Mouse (Mus musculus): ENCODE measurements around the gene Pfkfb4. TPM values are rescaled to one million over a fixed set of nuclear protein-coding genes. Genes with fewer than 3 reads are reported as not detected.

Pfkfb4 gene
- polyA plus RNA-seq, 1 experiment from 2014 or later: 7.4 TPM

DNA sequence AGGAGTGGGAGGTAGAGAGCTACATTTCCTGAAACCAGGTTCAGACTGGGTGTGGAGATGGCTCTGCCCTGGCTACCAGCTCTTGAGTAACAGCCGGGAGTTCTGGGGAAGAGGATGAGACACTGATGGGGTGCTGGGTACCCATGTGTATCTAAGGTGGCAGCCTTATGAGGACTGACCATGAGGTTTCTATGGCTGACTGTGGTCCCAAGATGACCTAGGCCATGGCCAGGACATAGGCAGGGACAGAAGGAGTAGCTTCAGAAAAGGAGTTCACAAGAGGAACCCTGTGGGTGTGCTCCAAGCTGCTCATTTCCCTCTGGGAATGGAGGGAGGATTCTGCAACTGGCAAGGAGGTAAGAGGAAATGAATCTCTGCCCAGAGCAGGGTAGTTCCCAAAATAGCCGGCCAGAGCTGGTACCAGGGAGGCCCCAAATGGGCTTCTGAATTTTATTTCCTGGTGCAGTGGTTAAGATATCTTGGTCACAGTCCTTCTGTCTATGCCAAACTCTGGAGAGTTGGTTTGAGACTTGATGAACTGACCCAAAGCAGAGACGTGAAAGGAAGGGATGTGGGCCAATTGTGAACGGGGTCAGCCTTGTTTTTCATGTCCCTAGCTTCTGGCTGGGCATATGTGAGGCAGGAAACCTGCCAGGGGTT is 1.6 kb upstream of the Pfkfb4 start:
- Histone ChIP-seq H3K27me3 (replicated peaks; ENCODE audit: control insufficient read depth, insufficient read depth, low read length) (no peaks in the 10 kb centered on the region), H3K4me3 (ENCODE audit: low read depth, low read length) (no peak overlapping the region), H3K4me2 (no peak overlapping the region), H3K4me1 (replicated peaks; ENCODE audit: control insufficient read depth, insufficient read depth, low read length) (peaks cover 37% of the 10 kb centered on the region), H3K36me3 (ENCODE audit: control insufficient read depth, insufficient read depth, low read length) (no peaks in the 10 kb centered on the region), H3K9me3 (ENCODE audit: control insufficient read depth, low read length) (no peaks in the 10 kb centered on the region), H3K9ac (ENCODE audit: low read depth, low read length) (no peak overlapping the region), H3K27ac (ENCODE audit: low read depth, low read length) (no peak overlapping the region)
- ATAC-seq (replicated peaks; ENCODE audit: low FRiP score): no peak
- no peak for DNase-seq (ENCODE audit: low spot score)
- 79% methylated on average over 4 of the region's 4 CpGs for WGBS

DNA sequence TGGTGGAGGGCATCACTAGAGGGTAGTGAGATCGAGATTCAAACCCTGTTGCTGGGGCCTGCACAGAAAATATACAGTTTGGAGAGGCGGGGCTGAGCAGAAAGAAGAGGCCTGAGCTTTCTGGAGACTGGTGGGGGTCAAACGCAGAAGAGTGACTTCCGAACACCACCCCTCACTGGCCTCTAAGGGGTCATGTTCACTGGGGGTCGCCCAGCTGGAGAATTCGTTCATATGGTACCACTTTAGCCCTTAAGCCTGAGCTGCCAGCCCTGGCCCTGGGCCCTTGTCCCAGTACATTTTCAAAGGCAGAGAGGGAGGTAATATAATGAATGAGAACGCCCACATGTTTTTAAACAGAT is 1.1 kb upstream of the Pfkfb4 start:
- H3K27ac ChIP-seq (ENCODE audit: low read depth, low read length): no peak overlapping the region
- no peaks in the 10 kb centered on the region for H3K36me3 ChIP-seq (ENCODE audit: control insufficient read depth, insufficient read depth, low read length)
- no peak overlapping the region for H3K4me2 ChIP-seq
- H3K9ac ChIP-seq (ENCODE audit: low read depth, low read length): no peak overlapping the region
- 71% methylated on average over 7 of the region's 7 CpGs for WGBS
- H3K4me3 ChIP-seq (ENCODE audit: low read depth, low read length): no peak overlapping the region
- H3K27me3 ChIP-seq (replicated peaks; ENCODE audit: control insufficient read depth, insufficient read depth, low read length): no peaks in the 10 kb centered on the region
- no peak for ATAC-seq (replicated peaks; ENCODE audit: low FRiP score)
- peaks cover 41% of the 10 kb centered on the region for H3K4me1 ChIP-seq (replicated peaks; ENCODE audit: control insufficient read depth, insufficient read depth, low read length)
- no peak for DNase-seq (ENCODE audit: low spot score)
- H3K9me3 ChIP-seq (ENCODE audit: control insufficient read depth, low read length): no peaks in the 10 kb centered on the region

DNA sequence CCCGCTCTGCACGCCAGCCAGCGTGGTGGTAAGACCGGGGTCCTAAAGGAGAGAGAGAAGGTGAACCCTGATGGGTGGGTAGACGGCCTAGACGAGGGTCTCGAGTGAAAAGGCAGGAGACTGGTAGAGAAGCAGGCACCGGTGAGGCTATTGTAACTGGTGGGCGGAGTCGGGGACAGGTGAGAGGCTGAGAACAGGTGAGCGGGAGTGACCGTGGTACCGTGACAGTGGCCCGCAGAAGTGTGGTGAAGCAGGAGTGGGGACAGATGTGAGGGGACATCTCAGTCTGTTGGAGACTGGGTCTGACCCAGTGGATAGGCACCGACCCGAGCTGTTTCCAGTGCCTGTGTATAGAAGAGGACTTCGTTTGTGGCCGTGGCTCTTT is 499 bp downstream of the Pfkfb4 start:
- no peaks in the 10 kb centered on the region for H3K9me3 ChIP-seq (ENCODE audit: control insufficient read depth, low read length)
- H3K27ac ChIP-seq (ENCODE audit: low read depth, low read length): no peak overlapping the region
- H3K4me2 ChIP-seq: peak overlapping the region; percentile 95
- ATAC-seq (replicated peaks; ENCODE audit: low FRiP score) (no peak; the same call in 1 of the 2 replicates), DNase-seq (ENCODE audit: low spot score) (no peak)
- WGBS: 18% methylated on average over 18 of the region's 18 CpGs
- peaks cover 53% of the 10 kb centered on the region for H3K4me1 ChIP-seq (replicated peaks; ENCODE audit: control insufficient read depth, insufficient read depth, low read length)
- H3K36me3 ChIP-seq (ENCODE audit: control insufficient read depth, insufficient read depth, low read length): no peaks in the 10 kb centered on the region
- H3K9ac ChIP-seq (ENCODE audit: low read depth, low read length): peak overlapping the region; percentile 58
- no peaks in the 10 kb centered on the region for H3K27me3 ChIP-seq (replicated peaks; ENCODE audit: control insufficient read depth, insufficient read depth, low read length)
- peak overlapping the region; percentile 67 for H3K4me3 ChIP-seq (ENCODE audit: low read depth, low read length)

DNA sequence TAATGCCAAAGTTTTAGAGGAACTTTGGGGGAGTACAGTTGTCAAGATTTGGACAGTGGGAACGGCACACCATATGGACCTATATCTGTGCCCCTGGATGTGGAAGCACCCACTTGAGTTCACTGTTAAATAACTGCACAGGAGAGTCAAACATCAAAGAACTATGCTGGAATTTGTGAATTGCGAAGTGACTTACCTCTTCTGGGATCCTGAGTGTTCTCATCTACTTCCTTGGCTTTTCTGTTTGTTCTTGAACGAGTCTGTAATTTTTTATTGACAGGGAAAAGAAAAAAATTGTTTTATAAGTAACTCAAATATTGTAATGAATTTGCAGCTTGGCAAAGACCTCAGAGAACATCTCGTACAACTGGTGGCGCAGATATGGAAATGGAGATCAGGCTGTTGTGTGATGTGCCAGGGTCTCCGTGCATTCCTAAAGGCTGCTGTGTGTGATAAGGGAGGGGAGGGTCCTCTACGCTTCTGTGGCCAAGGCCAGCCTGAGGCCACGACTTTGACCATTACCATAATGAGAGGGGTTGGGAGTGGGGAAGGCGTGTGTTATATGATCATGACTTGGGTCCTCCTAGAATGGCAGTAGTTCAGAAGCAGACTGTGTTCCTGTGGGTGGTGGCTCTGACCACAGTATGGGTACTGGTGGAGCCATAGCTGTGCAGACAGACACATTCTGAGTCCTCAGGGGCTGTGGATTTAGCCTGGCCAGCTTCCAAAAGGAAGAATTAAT is 1.2 kb downstream of the Pfkfb4 start:
- WGBS: 49% methylated on average over 9 of the region's 9 CpGs
- ATAC-seq (replicated peaks; ENCODE audit: low FRiP score) (no peak), DNase-seq (ENCODE audit: low spot score) (no peak)
- Histone ChIP-seq H3K36me3 (ENCODE audit: control insufficient read depth, insufficient read depth, low read length) (no peaks in the 10 kb centered on the region), H3K27ac (ENCODE audit: low read depth, low read length) (0 out of 2 replicates have a peak overlapping the region, but pooled peaks have one; percentile 15), H3K27me3 (replicated peaks; ENCODE audit: control insufficient read depth, insufficient read depth, low read length) (no peaks in the 10 kb centered on the region), H3K4me2 (peak overlapping the region; percentile 95), H3K4me1 (replicated peaks; ENCODE audit: control insufficient read depth, insufficient read depth, low read length) (peaks cover 49% of the 10 kb centered on the region), H3K9ac (ENCODE audit: low read depth, low read length) (peak overlapping the region; percentile 58), H3K9me3 (ENCODE audit: control insufficient read depth, low read length) (no peaks in the 10 kb centered on the region), H3K4me3 (ENCODE audit: low read depth, low read length) (peak overlapping the region; percentile 67)

DNA sequence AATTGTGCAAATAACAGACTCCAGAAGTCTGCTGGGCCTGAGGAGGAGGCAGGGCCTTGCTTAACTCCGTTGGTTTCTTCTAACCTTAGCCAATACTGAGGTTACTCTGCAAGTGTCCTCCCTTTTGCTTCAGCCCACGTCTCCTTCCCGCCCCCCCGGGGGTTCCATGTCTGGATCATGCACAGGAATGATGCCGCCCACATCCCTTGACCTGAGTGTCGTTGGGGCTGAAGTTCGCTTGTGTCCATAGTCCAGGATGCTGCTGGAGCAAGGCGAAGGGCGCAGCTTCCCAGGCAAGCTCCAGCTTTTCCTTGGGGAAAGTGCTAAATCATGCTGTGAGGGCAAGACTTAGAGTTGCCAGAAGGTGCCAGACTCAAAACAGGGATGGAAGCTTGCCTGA is 4.8 kb downstream of the Pfkfb4 start:
- no peak overlapping the region for H3K9ac ChIP-seq (ENCODE audit: low read depth, low read length)
- H3K27ac ChIP-seq (ENCODE audit: low read depth, low read length): no peak overlapping the region
- no peaks in the 10 kb centered on the region for H3K27me3 ChIP-seq (replicated peaks; ENCODE audit: control insufficient read depth, insufficient read depth, low read length)
- 68% methylated on average over 9 of the region's 9 CpGs for WGBS
- peak overlapping the region; percentile 25; the same call in 1 of the 2 replicates for H3K4me2 ChIP-seq
- ATAC-seq (replicated peaks; ENCODE audit: low FRiP score) (no peak), DNase-seq (ENCODE audit: low spot score) (no peak)
- H3K4me3 ChIP-seq (ENCODE audit: low read depth, low read length): no peak overlapping the region
- peaks cover 30% of the 10 kb centered on the region for H3K4me1 ChIP-seq (replicated peaks; ENCODE audit: control insufficient read depth, insufficient read depth, low read length)
- H3K36me3 ChIP-seq (ENCODE audit: control insufficient read depth, insufficient read depth, low read length): no peaks in the 10 kb centered on the region
- H3K9me3 ChIP-seq (ENCODE audit: control insufficient read depth, low read length): no peaks in the 10 kb centered on the region

DNA sequence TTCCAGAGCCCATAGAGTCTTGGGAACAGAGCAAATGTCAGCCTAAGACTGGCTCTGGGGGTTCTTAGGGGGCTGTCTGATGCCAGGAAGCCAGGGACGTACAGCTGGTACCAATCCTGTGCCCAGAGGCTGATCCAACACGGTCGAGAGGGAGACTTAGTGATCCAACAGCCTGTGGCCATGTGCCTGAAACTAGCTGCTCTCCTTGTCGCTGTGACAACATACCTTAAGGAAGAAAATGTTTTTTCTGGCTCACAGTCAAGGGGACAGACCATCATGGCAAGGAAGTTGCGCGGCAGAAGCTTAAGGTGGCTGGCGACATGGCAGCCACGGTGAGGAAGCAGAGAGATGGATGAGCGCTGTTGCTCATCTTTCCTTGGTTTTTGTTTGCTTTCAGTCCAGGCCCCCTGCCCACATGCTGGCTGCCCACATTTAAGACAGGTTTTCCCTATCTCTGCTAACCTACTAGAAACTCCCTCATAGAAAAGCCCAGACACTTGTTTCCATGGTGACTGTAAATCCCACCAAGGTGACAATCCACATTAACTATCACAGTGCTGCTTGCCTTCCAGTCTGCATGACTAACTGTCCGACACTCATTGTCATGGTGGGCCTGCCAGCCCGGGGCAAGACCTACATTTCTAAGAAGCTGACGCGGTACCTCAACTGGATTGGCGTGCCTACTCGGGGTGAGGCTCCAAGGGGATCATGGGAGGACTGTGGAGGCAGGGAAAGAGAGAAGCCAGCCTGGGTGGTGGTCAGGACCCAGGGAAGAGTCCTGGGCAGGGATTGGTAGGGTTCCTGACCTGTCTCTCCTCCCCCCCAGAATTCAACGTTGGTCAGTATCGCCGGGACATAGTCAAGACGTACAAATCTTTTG is 6.9 kb downstream of the Pfkfb4 start:
- Histone ChIP-seq H3K9ac (ENCODE audit: low read depth, low read length) (no peak overlapping the region), H3K27ac (ENCODE audit: low read depth, low read length) (no peak overlapping the region)
- no peak for ATAC-seq (replicated peaks; ENCODE audit: low FRiP score)

DNA sequence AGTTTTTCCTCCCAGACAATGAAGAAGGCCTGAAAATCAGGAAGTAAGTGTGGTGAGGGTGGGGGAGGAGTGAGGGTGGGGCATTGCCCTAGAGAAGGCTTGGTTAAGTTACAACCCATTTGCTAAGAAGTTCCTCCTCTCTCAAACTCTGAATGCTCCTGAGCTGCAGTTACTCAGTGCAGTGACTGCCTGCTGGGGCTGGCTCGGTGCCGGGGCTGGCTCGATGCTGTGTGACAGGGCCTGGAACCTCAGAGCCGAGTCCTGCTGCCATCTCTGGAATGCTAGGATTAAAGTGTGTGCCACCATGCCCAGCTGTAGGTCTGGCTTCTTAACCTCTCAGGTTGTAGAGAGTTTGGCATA is 7.6 kb downstream of the Pfkfb4 start:
- DNase-seq (ENCODE audit: low spot score) (no peak), ATAC-seq (replicated peaks; ENCODE audit: low FRiP score) (no peak)
- H3K9me3 ChIP-seq (ENCODE audit: control insufficient read depth, low read length): no peaks in the 10 kb centered on the region
- no peak overlapping the region for H3K4me3 ChIP-seq (ENCODE audit: low read depth, low read length)
- no peak overlapping the region for H3K4me2 ChIP-seq
- no peaks in the 10 kb centered on the region for H3K27me3 ChIP-seq (replicated peaks; ENCODE audit: control insufficient read depth, insufficient read depth, low read length)
- peaks cover 16% of the 10 kb centered on the region for H3K4me1 ChIP-seq (replicated peaks; ENCODE audit: control insufficient read depth, insufficient read depth, low read length)
- no peak overlapping the region for H3K9ac ChIP-seq (ENCODE audit: low read depth, low read length)
- WGBS: 51% methylated on average over 4 of the region's 4 CpGs
- no peaks in the 10 kb centered on the region for H3K36me3 ChIP-seq (ENCODE audit: control insufficient read depth, insufficient read depth, low read length)
- H3K27ac ChIP-seq (ENCODE audit: low read depth, low read length): no peak overlapping the region

More for the DNA sequence above, 6.9 kb downstream of the Pfkfb4 start:
- WGBS: 77% methylated on average over 19 of the region's 19 CpGs
- H3K9me3 ChIP-seq (ENCODE audit: control insufficient read depth, low read length): no peaks in the 10 kb centered on the region
- no peak overlapping the region for H3K4me3 ChIP-seq (ENCODE audit: low read depth, low read length)
- no peaks in the 10 kb centered on the region for H3K27me3 ChIP-seq (replicated peaks; ENCODE audit: control insufficient read depth, insufficient read depth, low read length)
- H3K4me1 ChIP-seq (replicated peaks; ENCODE audit: control insufficient read depth, insufficient read depth, low read length): peaks cover 16% of the 10 kb centered on the region
- no peak for DNase-seq (ENCODE audit: low spot score)
- H3K4me2 ChIP-seq: no peak overlapping the region
- H3K36me3 ChIP-seq (ENCODE audit: control insufficient read depth, insufficient read depth, low read length): no peaks in the 10 kb centered on the region

DNA sequence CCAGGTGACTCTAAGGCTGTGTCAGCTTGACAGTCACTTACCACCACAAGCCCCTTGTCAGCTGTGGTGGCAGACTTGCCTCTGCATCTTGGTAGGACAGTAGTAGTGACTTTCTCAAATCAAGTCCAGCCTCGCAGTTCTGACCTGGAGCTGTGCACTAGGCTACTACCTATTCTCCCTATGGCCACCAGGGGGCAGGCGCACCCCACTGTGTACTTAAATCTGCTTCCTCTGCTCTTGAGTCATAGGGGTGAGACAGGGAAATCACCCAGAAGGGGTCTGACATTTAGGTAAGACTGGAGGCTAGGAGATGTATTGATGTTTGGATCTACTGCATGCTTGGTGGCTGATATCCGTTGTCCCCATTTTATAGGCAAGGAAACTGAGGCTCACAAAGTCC is 9.1 kb downstream of the Pfkfb4 start:
- 8% methylated on average over 3 of the region's 3 CpGs for WGBS
- peak; percentile 64 for DNase-seq (ENCODE audit: low spot score)
- Histone ChIP-seq H3K9ac (ENCODE audit: low read depth, low read length) (no peak overlapping the region), H3K27me3 (replicated peaks; ENCODE audit: control insufficient read depth, insufficient read depth, low read length) (no peaks in the 10 kb centered on the region), H3K9me3 (ENCODE audit: control insufficient read depth, low read length) (no peaks in the 10 kb centered on the region), H3K4me3 (ENCODE audit: low read depth, low read length) (no peak overlapping the region), H3K27ac (ENCODE audit: low read depth, low read length) (no peak overlapping the region), H3K36me3 (ENCODE audit: control insufficient read depth, insufficient read depth, low read length) (no peaks in the 10 kb centered on the region), H3K4me2 (no peak overlapping the region), H3K4me1 (replicated peaks; ENCODE audit: control insufficient read depth, insufficient read depth, low read length) (peaks cover 9% of the 10 kb centered on the region)
- ATAC-seq (replicated peaks; ENCODE audit: low FRiP score): peak; percentile 57
